Mouse (Mus musculus) erythroblast, embryonic 14.5 days (primary cell): ENCODE data around the gene Akap13.

Source experiments
- GATA1 ChIP-seq: IDR thresholded peaks from 2 replicates; pipeline ENCODE4 v1.6.1; 2012; ENCODE audit warnings: low read length, inconsistent platforms, mixed read lengths
- TAL1 ChIP-seq: IDR thresholded peaks from 3 replicates; pipeline ENCODE4 v1.6.1; 2012; ENCODE audit warnings: low read length, inconsistent platforms, mixed read lengths

- TF ChIP-seq GATA1 (no peak), TAL1 (no peak)
Observed at GRCm38 (mm10) chr7:75688144-75688543, 232.8 kb downstream of the Akap13 start.
